Mouse (Mus musculus): ENCODE measurements around the gene Itga6.

Gene Itga6

DNA sequence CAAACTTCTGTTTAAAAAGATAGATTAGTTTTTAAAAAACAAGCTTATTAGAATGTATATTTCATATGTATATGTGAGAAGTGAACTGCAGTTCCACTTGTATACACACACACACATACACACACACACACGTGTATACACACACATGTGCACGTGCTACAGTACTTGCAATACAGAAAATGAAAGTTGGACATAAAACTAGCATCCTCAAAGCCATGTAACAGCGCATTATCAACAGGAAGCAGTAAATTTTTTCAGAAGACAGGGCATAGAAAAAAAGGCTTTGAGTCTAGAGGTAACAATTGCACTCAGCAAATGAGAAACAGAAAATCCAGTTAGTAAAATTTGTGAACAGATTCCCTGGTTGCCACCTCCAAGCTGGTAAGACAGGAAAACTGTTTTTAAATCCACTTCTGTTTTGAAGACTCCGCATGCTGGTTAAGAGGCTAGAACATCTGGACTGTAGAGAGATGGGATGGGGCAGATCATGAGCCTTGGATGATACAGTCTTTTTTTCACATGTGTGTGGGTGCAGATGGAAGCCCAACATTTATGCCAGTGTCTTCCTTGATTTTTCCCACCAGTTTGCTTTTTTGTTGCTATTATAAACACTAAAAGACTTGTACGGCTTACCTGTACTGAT, 118.2 kb downstream of the Itga6 start:
- no peak for DNase-seq

DNA sequence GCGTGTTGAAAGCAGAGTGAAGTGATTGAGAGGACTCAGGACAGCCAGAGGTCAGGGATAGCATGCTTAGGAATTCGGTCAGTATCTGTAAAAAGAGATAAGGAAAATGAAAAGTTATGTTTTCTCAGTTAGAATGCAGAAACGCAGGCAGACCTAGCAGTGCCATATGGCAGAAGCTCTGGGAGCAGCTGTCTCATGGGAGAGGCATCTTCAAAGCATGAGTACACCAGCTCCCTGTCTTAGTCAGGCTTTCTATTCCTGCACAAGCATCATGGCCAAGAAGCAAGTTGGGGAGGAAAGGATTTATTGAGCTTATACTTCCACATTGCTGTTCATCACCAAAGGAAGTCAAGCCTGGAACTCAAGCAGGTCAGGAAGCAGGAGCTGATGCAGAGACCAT, 119.6 kb downstream of the Itga6 start:
- DNase-seq: no peak

DNA sequence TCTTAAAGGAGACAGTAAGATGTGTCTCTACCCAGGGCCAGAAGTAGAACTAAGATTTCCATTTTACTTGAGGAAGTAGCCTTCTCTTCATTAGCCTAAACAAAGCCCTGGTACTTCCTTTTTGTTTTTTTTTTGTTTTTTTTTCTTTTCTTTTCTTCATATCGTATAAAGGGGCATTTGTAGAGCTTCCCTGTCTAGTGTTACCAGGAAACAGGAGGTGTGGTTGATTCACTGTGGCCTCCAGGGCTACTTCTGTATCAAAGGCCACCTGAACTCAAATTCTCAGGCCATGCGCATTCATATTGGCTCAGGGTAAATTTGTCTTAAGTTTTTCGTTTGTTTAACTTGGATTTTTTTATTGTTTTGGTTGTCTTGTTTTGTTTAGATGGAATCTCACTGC, 120.5 kb downstream of the Itga6 start:
- no peak for DNase-seq

DNA sequence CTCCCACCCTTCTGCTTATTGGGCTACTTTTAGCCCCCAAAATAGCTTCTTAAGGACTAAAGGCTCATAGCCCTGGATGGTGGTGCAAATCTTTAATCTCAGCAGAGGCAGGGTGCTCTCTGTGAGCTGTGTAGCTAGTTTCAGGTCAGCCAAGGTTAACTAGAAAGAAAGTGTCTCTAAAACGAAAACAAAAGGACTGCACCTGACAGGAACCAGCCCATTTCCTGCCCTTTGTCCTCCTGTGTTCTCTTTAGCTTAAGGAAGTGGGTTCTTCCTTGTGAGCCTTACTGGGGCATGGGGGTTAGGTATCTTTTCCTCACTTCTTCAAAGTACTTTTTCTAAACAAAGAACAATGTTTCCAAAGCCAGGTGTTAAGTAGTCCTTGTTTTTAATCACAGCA, 121.1 kb downstream of the Itga6 start:
- no peak for DNase-seq

DNA sequence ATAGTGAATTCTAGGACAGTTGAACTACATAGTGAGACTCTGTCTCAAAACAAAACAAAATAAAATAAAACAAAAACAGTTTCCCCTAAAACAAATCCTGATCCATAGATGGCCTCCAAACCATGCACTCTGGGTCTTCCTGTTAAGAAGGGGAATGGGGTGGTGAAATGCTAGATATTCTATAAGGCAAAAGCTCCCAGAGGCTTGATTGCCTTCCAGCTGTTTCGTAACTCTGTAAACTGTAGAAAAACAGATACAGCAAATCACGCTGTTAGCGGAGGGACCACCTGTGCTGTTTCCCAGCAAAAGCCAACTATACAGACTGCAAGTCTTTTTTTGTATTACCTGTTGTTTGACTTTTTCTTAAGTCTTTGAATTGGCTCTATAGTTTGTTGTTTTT, 121.6 kb downstream of the Itga6 start:
- DNase-seq: no peak

DNA sequence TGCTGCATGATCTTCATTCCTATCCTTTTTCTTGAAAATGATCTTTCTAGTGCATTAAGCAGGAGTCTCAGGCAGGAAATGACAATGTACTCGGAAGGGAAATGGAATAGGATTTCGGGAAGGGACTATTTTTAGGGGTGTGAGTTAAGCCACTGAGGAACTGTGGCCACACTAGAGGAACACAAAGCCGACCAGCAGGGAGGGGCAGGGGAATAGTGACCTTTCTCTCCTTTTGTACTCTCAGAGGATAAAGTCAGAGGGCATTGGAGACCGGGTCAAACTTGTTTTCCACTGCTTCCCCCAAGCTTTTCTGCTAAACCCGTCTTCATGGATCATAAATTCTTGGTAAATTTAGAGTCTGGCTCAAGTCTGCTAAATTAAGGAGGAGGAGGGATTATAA, 122.1 kb downstream of the Itga6 start:
- no peak for DNase-seq

DNA sequence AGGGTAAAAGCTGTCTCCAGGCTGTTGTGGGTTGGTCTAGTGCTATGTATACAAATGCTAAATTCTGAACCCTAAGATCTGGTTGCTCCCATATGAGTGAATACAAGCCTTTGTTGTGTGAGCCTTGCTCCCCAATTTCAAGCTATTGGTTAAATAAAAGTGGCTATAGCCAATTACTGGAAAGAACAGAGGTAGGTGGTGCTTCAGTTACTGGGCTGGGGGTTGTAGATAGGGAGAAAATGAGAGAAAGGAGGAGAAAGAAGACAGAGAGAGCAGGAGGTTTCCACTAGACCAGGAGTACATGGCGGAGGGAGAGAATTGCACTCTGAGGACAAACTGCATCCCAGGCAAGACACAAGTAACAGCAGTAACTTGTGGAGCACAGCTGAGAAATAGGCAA, 122.8 kb downstream of the Itga6 start:
- no peak for DNase-seq

DNA sequence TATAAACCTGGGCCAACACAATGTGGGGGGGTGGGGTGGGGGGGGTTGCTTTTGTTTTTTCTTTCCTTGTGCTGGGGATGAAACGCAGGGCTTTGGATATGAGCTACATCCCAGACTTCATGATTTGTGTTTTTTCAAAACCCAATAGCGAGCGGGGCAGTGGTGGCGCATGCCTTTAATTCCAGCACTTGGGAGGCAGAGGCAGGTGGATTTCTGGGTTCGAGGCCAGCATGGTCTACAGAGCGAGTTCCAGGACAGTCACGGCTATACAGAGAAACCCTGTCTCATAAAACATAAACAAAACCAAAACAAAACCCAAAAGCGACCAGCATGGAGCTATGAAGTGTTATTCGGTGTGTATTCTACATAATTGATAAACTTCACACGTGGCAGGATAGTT, 126.7 kb downstream of the Itga6 start:
- DNase-seq: no peak

DNA sequence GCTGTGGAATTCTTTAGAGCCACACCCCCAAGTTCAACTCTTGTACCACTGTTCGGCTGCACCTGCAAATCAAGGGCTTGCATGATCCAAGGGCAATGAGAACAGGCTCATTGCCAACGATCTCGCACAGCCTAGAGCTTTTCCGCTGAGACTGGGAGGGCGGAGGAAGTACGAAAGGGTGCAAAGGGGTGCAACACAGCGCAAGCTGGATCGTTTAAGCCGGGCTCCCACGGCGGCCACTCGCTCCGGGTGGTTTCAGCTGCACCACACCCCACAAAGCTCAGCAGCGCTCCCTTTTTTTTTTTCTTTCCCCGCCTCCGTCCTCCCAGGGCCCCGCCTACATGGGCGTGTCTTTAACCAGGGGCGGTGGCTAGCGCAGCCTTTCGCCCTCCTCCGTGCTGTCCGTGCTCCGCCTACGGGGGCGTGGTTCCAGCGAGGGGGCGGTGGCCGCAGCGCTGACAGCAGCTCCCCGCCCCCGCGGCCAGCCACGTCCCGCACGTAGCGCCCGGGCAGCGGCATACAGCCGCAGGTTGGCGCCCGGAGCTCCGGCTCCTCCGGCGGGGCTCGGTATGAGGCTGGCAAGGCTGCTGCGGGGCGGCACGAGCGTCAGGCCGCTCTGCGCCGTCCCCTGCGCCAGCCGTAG, 127.5 kb downstream of the Itga6 start, which contains the start of gene Pdk1:
Gene Pdk1 (plus strand): TSS at position 424 of the 643 bp plus-strand sequence.
- DNase-seq: peak; percentile 99 to 100

DNA sequence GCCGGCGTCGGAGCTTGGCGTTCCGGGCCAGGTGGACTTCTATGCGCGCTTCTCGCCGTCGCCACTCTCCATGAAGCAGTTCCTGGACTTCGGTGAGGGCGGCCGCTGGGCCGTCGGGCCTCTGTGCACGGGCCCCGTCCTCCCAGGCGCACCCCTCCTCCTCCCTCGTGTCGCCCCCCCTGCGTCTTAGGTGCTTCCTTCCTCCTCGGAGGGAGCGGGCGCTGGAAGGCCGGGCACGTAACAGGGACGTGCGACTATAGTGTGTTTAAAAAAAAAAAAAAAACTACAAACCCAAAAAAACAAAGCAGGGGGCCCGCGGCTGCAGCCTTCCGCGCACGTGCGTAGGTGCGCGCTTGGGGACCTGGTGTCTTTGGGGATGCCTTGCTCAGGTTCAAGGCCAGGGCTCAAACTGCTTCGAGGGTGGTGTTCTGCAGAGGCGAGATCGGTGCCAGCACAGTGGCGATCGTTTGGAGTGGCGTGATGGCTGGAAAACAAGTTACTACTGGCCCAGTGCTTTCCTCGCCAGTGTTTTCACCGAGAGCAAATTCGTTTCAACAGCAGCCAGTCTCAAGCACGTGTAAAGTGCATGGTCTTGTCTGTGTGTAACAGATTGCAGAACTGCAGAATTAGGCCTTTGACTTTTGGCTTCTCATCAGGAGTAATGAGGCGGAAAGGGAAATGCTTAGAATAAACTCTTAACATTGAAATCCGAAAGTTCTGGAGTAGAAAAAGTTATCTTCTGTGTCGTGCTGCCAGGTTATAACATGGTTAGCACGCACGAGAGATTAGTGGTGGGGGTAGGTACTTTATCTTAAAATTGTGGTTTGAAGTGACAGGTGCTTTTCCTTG, 128.3 kb downstream of the Itga6 start:
- no peak for DNase-seq

DNA sequence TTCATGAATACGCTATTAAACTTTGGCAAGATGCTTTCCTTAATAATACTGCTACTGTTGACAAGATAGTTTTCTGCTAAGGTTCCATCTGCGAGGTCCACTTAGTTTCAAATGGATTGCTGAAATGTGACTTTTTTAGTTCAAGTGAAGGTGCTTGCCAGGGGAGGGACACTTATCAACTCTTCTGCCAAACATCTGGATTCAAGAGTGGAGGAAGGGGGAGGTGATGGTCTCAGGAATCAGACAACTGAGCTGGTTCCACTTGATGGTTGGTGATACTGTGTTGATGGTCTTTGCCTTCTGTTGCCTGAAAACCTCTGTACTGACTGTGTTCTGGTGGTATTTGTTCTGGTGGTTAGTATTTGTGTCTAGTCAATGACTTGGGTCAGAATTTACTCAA, 129.0 kb downstream of the Itga6 start:
- DNase-seq: no peak

DNA sequence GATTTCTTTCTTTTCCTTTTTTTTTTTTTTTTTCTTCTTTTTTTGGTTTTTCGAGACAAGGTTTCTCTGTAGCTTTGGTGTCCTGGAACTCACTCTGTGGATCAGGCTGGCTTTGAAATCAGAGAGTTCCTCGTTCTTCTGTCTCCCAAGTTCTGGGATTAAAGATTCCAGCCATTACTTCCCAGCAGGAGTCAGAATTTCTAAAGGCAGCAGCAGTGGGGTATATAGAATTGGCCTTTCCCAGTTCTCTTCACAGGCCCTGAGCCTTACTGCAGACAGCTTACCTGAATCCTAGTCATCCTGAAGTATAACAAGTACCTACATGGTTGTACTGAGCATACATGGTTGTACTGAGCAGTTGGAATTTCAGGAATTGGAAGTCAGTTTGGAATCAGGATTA, 129.4 kb downstream of the Itga6 start:
- DNase-seq: no peak

DNA sequence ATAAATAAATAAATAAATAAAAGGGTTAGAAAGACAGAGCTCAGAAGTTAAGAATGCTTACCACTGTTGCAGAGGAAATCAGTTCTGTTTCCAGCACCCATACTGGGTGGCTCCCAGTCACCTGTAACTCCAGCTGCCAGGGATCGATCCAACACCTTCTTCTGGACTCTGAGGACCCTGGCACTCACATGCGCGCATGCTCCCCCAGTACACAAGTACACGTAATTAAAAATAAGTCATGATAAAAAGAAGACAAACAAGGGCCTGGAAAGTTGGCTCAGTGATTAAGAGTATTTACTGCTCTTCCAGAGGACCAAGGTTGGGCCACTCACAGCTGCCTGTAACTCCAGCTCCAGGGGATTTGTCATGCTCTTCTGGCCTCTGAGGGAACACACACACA, 132.4 kb downstream of the Itga6 start:
- DNase-seq: no peak

DNA sequence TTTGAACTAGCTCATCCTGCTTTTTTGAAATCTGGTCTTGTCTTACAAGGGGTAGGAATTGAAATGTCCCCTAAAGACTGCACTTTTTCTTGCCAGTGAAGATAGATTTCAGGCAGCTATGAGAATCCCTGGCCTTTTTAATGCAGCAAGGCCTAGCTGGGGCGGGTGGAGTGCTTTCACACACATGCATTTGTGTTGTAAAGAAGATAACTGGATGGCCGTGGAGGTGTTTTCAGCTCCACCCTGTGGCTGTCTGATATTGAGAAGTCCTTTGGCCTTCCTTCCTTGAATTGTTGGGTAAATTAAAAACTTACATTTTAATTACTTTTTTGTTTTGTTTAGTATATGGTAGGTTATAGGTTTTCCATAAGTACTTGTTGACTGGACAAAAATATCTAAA, 133.0 kb downstream of the Itga6 start:
- DNase-seq: no peak

DNA sequence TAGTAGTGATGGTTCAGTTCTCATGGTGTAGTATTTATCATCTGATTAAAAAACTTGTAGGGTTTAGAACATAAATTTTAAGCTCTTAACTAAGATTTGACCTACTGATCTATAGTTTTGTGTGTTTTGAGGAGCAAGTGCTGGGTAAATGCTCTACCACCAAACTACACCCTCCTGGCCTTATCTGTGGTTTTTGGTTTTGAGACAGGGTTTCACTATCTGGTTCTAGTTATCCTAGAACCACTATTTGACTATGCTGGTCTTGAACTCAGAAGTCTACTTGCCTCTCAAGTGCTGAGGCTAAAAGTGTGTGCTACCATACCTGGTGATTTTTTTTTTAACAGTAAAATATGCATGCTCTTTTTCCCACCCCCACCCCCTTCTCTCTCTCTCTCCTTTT, 133.5 kb downstream of the Itga6 start:
- no peak for DNase-seq

DNA sequence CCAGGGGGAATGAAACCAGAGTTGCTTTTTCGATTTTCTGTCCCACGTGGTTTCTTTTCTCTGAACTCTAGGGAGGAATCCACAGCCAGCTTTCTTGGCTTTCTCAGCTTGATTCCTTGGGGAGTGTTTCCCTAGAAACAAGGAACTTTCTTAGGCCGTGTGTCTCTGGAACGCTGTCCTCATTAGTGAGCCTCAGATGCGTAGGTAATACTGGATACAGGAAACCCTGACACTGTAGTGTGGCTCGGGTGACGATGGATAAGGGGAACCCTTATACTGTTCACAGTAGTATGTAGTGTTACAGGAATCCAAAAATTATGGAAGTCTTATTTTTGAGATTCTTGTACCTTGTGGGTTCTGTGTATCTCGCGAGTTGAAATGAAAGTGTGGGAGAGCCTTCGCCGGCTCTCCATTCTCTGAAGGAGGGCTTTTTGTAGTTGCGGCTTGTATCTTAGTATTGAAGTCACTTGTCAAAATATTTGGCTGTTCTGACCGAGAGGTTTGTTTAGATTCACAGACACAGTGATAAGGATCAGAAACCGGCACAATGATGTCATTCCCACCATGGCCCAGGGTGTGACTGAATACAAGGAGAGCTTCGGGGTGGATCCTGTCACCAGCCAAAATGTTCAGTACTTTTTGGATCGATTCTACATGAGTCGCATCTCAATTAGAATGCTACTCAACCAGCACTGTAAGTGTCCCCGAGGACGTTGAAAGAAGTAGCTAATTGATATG, 137.7 kb downstream of the Itga6 start:
- DNase-seq: peak in 1 of 2 experiments; percentile 27

DNA sequence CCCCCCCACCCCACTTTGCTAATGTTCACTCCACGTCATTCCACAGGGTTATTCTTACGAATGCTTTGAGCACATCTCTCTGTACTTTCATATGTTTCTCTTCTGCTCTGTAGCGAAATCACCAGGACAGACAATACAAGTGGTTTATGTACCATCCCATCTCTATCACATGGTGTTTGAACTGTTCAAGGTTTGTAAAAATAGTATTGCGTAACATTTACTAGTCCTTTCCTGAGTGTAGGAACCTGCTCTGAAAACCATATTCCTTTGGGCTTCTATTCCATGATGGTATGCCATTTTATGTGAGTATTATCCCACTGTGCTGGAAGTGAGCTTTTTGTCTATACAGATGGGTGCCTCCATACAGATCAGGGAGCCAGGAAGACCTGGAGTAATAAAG, 141.9 kb downstream of the Itga6 start:
- no peak for DNase-seq

DNA sequence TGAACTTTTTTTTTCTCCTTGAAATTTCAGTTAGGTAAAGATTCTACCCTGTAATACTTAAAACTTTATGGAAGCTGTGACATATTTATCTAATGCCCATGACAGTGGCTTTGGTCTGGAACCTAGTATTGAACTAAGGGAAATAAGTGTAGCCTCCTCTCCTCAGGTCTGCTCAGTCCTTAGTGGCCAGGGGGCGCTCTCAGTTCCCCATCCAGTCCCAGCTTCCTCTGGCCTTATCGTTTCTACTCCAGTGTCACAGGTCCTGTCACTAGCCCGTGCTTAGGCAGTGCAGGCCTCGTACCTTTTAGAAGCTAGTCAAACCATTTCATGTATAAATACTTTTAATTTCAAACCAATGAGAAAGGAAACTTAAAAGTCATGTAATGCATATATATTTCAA, 143.0 kb downstream of the Itga6 start:
- DNase-seq: no peak

DNA sequence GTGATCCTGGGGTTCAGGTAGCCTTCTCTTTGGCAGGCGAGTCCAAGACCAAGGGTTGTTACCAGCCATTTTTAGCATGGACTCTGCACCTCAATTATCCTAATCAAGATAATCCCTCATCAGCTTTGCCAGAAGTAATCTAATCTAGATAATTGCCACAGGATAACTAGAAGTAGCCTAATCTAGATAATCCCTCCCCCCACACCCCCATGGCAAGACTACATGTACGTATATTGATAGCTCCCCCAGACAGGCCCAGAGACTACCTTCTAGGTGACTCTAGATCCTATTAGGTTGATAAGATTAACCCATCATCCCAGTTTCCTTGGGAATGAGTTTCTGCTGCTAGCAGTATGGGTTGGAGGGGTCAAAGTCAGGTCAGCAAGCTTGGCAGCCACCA, 146.1 kb downstream of the Itga6 start:
- no peak for DNase-seq

DNA sequence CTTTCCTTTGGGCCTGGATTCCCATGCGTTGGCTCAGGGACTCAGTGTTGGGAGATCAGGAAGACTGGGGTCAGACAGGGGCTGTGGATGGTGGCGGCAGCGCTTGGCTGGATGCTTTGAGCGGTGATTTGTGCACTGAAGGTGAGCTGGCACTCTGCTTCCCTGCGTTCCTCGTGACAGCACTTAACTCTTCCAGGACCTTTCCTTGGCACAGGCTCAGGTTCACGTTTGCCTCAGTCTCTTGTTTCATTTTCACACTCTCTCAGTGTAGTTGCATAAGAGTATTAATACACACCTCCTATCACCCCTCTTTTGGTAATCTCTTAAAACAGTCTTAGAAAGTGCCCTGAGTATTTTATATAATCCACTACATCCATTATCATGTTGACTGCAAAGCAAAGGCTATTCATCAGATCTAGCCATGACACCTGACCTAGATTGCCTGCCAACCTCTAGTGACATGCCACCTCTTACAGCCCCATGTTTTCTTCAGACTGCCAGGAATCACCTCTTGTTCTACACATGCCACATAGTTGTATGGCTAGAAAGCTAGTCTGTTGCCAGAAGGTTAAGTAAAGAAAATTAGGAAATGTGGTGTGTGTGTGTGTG, 147.4 kb downstream of the Itga6 start:
- DNase-seq: peak in 1 of 2 experiments; percentile 24

DNA sequence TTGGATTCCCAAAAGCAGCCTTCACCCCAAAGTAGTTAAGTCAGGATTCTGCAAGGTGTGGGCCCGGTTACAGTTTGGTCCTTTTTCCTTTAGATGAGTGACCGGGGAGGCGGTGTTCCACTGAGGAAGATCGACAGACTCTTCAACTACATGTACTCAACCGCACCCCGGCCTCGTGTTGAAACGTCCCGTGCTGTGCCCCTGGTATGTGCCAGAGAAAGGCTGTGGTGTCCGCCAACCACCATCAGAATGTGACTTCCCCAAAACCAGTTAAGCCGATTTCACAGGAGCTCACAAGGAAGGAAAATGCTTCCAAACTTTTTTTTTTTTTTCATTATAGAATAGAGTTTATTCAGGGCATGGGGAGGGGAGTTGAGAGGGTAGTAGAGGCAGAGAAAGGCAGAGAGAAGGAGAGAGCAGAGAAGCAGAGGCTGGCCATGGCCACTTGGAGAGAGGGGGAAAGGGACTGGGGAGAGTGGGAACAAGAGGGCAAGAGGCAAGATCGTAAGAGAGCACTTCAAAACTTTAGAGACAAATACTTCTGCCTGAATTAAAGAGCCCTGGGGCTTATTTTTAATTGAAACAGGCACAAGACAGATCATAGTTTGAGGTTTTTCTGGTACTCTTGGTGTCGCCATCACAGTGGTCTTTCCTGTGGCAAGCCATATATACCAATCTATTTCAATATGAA, 150.3 kb downstream of the Itga6 start:
- peak in 1 of 2 experiments; percentile 37 for DNase-seq

DNA sequence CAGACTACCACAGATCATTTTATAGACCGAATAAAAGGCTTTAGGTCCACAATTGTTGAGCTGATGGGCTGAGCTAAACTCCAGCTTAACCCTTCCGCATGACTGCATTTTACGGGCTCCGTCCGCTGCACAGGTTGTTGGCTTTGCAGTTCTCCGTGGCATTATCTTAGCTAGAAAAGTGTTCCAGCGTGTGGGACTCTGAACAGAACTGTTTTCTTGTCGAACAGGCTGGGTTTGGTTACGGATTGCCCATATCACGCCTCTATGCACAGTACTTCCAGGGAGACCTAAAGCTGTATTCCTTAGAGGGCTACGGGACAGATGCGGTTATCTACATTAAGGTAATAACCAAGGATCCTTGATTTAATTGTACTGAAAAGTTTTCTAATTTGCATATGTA, 152.0 kb downstream of the Itga6 start:
- DNase-seq: no peak

Measured in lung, postnatal 4 days (tissue).